Mouse (Mus musculus): Measurements from ENCODE around the gene Abca7.
"Not testable (repeated sequence)": the region's sequence is repeated elsewhere in the genome, so short reads cannot be mapped to it uniquely, and the experiment has no call there.

Gene Abca7

GRCm38 (mm10) chr10:80050244-80050643, 54.0 kb downstream of the Abca7 start:
- no peak for DNase-seq

- no peak for DNase-seq
Measured at GRCm38 (mm10) chr10:80050885-80051617, 54.8 kb downstream of the Abca7 start.

- no peak for DNase-seq
Measured at GRCm38 (mm10) chr10:80051618-80052373, 55.5 kb downstream of the Abca7 start.

- DNase-seq, result no peak
Measured at GRCm38 (mm10) chr10:80052374-80052764, 56.1 kb downstream of the Abca7 start.

GRCm38 (mm10) chr10:80053259-80053780, 57.0 kb downstream of the Abca7 start:
- peak; percentile 98 for DNase-seq

- peak; percentile 59 for DNase-seq
Measured at GRCm38 (mm10) chr10:80053831-80054815, 57.8 kb downstream of the Abca7 start.

- not testable (repeated sequence) for DNase-seq
Measured at GRCm38 (mm10) chr10:80054911-80055310, 58.6 kb downstream of the Abca7 start.

- DNase-seq, result no peak
Measured at GRCm38 (mm10) chr10:80055364-80055763, 59.1 kb downstream of the Abca7 start.

GRCm38 (mm10) chr10:80055891-80056290, 59.6 kb downstream of the Abca7 start:
- no peak for DNase-seq

GRCm38 (mm10) chr10:80056506-80056905, 60.2 kb downstream of the Abca7 start:
- DNase-seq, result no peak

- no peak for DNase-seq
Measured at GRCm38 (mm10) chr10:80056976-80057682, 60.8 kb downstream of the Abca7 start.

- peak; percentile 39 for DNase-seq
Measured at GRCm38 (mm10) chr10:80057683-80058326, 61.5 kb downstream of the Abca7 start.

- DNase-seq, result peak; percentile 44
Measured at GRCm38 (mm10) chr10:80063104-80063503, 66.8 kb downstream of the Abca7 start.

- no peak for DNase-seq
Measured at GRCm38 (mm10) chr10:80063877-80064650, 67.8 kb downstream of the Abca7 start.
